Mouse (Mus musculus) CH12.LX (cell line): Measurements from ENCODE around the gene Fosl1. TPM values are rescaled to one million over a fixed set of nuclear protein-coding genes. Genes with fewer than 3 reads are reported as not detected.

Experiments used
- DNase-seq: peaks from one replicate; pipeline ENCODE4 v3.0.0-alpha.2; 2013; ENCODE audit errors: extremely low read depth
- H3K27ac ChIP-seq: 2 replicates; pipeline ENCODE4 v1.5.1; 2012; ENCODE audit warnings: low read depth, mild to moderate bottlenecking, control low read depth, moderate library complexity; ENCODE audit not compliant: insufficient read depth
- H3K27me3 ChIP-seq: replicated peaks from 2 replicates; pipeline ENCODE3; 2012; ENCODE audit warnings: inconsistent platforms
- H3K36me3 ChIP-seq, 2 experiments: replicated peaks in 1 of 2; 2 replicates each; pipeline versions ENCODE3 to v1.6.1; 2012; ENCODE audit warnings: inconsistent platforms in 1 of 2, low read length in 1 of 2, mild to moderate bottlenecking in 1 of 2, mixed read lengths in 1 of 2, moderate library complexity in 1 of 2; ENCODE audit not compliant: control insufficient read depth in 1 of 2, insufficient read depth in 1 of 2
- H3K4me1 ChIP-seq, 2 experiments: 2 replicates each; pipeline ENCODE4 v1.6.1; 2012; ENCODE audit warnings: inconsistent platforms in 1 of 2, moderate library complexity in 1 of 2; ENCODE audit not compliant: insufficient read depth in 2 of 2, control insufficient read depth in 1 of 2
- H3K4me2 ChIP-seq: 2 replicates; pipeline ENCODE4 v1.6.1; 2012; ENCODE audit warnings: low read depth, mild to moderate bottlenecking, control low read depth; ENCODE audit not compliant: poor library complexity, insufficient read depth, severe bottlenecking
- H3K4me3 ChIP-seq, 3 experiments: fragments of 150-350 bp in 1 of 3; sonication (generic) in 1 of 3; replicated peaks in 1 of 3; 2 replicates each; pipeline versions ENCODE3 to v1.5.1; 2011 to 2012; ENCODE audit warnings: low read depth in 2 of 3, low read length in 2 of 3, mild to moderate bottlenecking in 2 of 3, moderate library complexity in 2 of 3, control low read depth in 1 of 3, improper control_type of control experiment in 1 of 3, inconsistent platforms in 1 of 3, mixed read lengths in 1 of 3; ENCODE audit not compliant: poor library complexity in 1 of 3
- H3K79me2 ChIP-seq: replicated peaks from 2 replicates; pipeline ENCODE4 v1.6.1; 2012; ENCODE audit warnings: mild to moderate bottlenecking, moderate library complexity; ENCODE audit not compliant: control insufficient read depth, poor library complexity, insufficient read depth, severe bottlenecking; ENCODE audit errors: extremely low read depth
- H3K9ac ChIP-seq: 2 replicates; pipeline ENCODE4 v1.6.1; 2012; ENCODE audit warnings: low read depth, mild to moderate bottlenecking, control low read depth, moderate library complexity; ENCODE audit not compliant: insufficient read depth
- H3K9me3 ChIP-seq: replicated peaks from 2 replicates; pipeline ENCODE3; 2012; ENCODE audit warnings: low read length, inconsistent platforms, mixed read lengths
- CHD1 ChIP-seq: IDR thresholded peaks from 2 replicates; pipeline ENCODE4 v1.6.1; 2012; ENCODE audit warnings: low read depth, low read length, improper control_type of control experiment, inconsistent platforms
- EP300 ChIP-seq: IDR thresholded peaks from 2 replicates; pipeline ENCODE4 v1.6.1; 2011; ENCODE audit warnings: low read length, improper control_type of control experiment
- ETS1 ChIP-seq: conservative IDR thresholded peaks from 2 replicates; pipeline ENCODE4 v1.6.1; 2012; ENCODE audit warnings: low read depth, mild to moderate bottlenecking, inconsistent platforms, low read length, improper control_type of control experiment, moderate library complexity
- JUN ChIP-seq: IDR thresholded peaks from 2 replicates; pipeline ENCODE4 v1.6.1; 2011; ENCODE audit warnings: low read depth, mild to moderate bottlenecking, low read length, improper control_type of control experiment, moderate library complexity; ENCODE audit not compliant: insufficient read depth
- MAX ChIP-seq: IDR thresholded peaks from 2 replicates; pipeline ENCODE4 v1.6.1; 2011; ENCODE audit warnings: low read length, improper control_type of control experiment
- MAZ ChIP-seq: IDR thresholded peaks from 2 replicates; pipeline ENCODE4 v1.6.1; 2012; ENCODE audit warnings: low read depth, mild to moderate bottlenecking, inconsistent platforms, low read length, improper control_type of control experiment, moderate library complexity
- MEF2A ChIP-seq: IDR thresholded peaks from 2 replicates; pipeline ENCODE4 v1.6.1; 2014; ENCODE audit warnings: low read depth, mild to moderate bottlenecking, inconsistent platforms, low read length, improper control_type of control experiment, borderline replicate concordance
- MYC ChIP-seq: IDR thresholded peaks from 2 replicates; pipeline ENCODE4 v1.6.1; 2011; ENCODE audit warnings: low read depth, mild to moderate bottlenecking, improper control_type of control experiment, low read length
- NRF1 ChIP-seq: IDR thresholded peaks from 2 replicates; pipeline ENCODE4 v1.6.1; 2014; ENCODE audit warnings: low read depth, mild to moderate bottlenecking, inconsistent platforms, low read length, improper control_type of control experiment, moderate library complexity
- RAD21 ChIP-seq: IDR thresholded peaks from 2 replicates; pipeline ENCODE4 v1.6.1; 2011; ENCODE audit warnings: low read depth, mild to moderate bottlenecking, low read length, improper control_type of control experiment, moderate library complexity
- RCOR1 ChIP-seq: conservative IDR thresholded peaks from 2 replicates; pipeline ENCODE4 v1.6.1; 2012; ENCODE audit warnings: low read depth, mild to moderate bottlenecking, inconsistent platforms, low read length, improper control_type of control experiment
- TBP ChIP-seq: conservative IDR thresholded peaks from 2 replicates; pipeline ENCODE4 v1.6.1; 2011; ENCODE audit warnings: low read depth, low read length, improper control_type of control experiment
- ZMIZ1 ChIP-seq: IDR thresholded peaks from 2 replicates; pipeline ENCODE4 v1.6.1; 2012; ENCODE audit warnings: low read depth, mild to moderate bottlenecking, inconsistent platforms, low read length, improper control_type of control experiment
- dilution Hi-C: fragments of 300-500 bp; cut with MboI; formaldehyde crosslinking; loops from 2 replicates; pipeline ENCODE4 v1.14.3; 2020; ENCODE audit warnings: low sequenced_read_pairs; ENCODE audit not compliant: extremely low pct_unique_long_range_greater_than_20kb, extremely low pct_ligation_motif_present
- in situ Hi-C: fragments of 300-500 bp; cut with MboI; formaldehyde crosslinking; loops from 3 replicates; pipeline ENCODE4 v1.14.3; 2019; ENCODE audit warnings: low sequenced_read_pairs, low pct_ligation_motif_present, low pct_unique_long_range_greater_than_20kb, mixed read lengths
- polyA plus RNA-seq: library from polyadenylated mRNA; unstranded; fragments of >175 nt; gene quantifications from 2 replicates; pipeline ENCODE4 v1.2.1, GENCODE M21; 2012; ENCODE audit warnings: low read depth; ENCODE audit not compliant: insufficient read length
- total RNA-seq, 2 experiments: library from RNA; depleted of rRNA; stranded (reverse); fragments of 300-350 nt in 1 of 2; fragments of >200 nt in 1 of 2; gene quantifications; 2 replicates each; pipeline ENCODE4 v1.2.3; 2012 to 2014

The Fosl1 gene
- total and polyA plus RNA-seq, 3 experiments, result not detected

- DNase-seq, result no peak
- Histone ChIP-seq H3K9me3 (no peaks in the 10 kb centered on the region), H3K4me3 (no peak overlapping the region), H3K36me3 (peaks cover 0 to 10% of the 10 kb centered on the region in 2 experiments), H3K9ac (no peak overlapping the region), H3K4me1 (no peaks in the 10 kb centered on the region), H3K79me2 (no peaks in the 10 kb centered on the region), H3K27ac (no peak overlapping the region), H3K4me2 (no peak overlapping the region), H3K27me3 (no peaks in the 10 kb centered on the region)
- dilution Hi-C loops, result no loop called here
- in situ Hi-C loops, result no loop called here
- TF ChIP-seq TBP (no peak), ZMIZ1 (no peak), JUN (no peak), MYC (no peak), MEF2A (no peak), MAZ (no peak), RAD21 (no peak), RCOR1 (no peak)
Observed at GRCm38 (mm10) chr19:5477004-5477667, 29.8 kb downstream of the Fosl1 start.

- H3K79me2 ChIP-seq, result no peaks in the 10 kb centered on the region
- H3K9ac ChIP-seq, result no peak overlapping the region
- no peak overlapping the region for H3K27ac ChIP-seq
- no peak for TF ChIP-seq EP300
- no peak for TF ChIP-seq RCOR1
- TF ChIP-seq CHD1, result no peak
- TF ChIP-seq MAX, result no peak
- no peak for TF ChIP-seq ETS1
- no peak for TF ChIP-seq NRF1
- TF ChIP-seq, all 38 proteins: peak for 0
- H3K4me3 ChIP-seq, result no peak overlapping the region
- no peak overlapping the region for H3K4me2 ChIP-seq
- H3K36me3 ChIP-seq, result peaks cover 0 to 17% of the 10 kb centered on the region in 2 experiments
- H3K9me3 ChIP-seq, result no peaks in the 10 kb centered on the region
- in situ Hi-C loops, result no loop called here
- H3K27me3 ChIP-seq, result no peaks in the 10 kb centered on the region
- no peak for DNase-seq
- H3K4me1 ChIP-seq, result no peaks in the 10 kb centered on the region
- dilution Hi-C loops, result no loop called here
Observed at GRCm38 (mm10) chr19:5477668-5478300, 30.4 kb downstream of the Fosl1 start.
